Mouse (Mus musculus) stomach, embryonic 16.5 days (tissue): Measurements from ENCODE around the gene Cacnb4. TPM values are rescaled to one million over a fixed set of nuclear protein-coding genes. Genes with fewer than 3 reads are reported as not detected.

Source experiments
- ATAC-seq: fragments of 200-750 bp; cut with Nextera tagmentation; 2 replicates; pipeline ENCODE4 v1.8.0; 2017; ENCODE audit warnings: moderate number of reproducible peaks, moderate TSS enrichment; ENCODE audit not compliant: insufficient read depth, low FRiP score
- H3K27ac ChIP-seq: fragments of 300-500 bp; sonication (generic); 2 replicates; pipeline ENCODE4 v1.5.1; 2014; ENCODE audit warnings: low read length
- H3K27me3 ChIP-seq: fragments of 300-500 bp; sonication (generic); 2 replicates; pipeline ENCODE4 v1.6.1; 2014; ENCODE audit warnings: low read length, control low read depth, mixed read lengths; ENCODE audit not compliant: control insufficient read depth, insufficient read depth
- H3K36me3 ChIP-seq: fragments of 300-500 bp; sonication (generic); 2 replicates; pipeline ENCODE4 v1.6.1; 2014; ENCODE audit warnings: low read length; ENCODE audit not compliant: control insufficient read depth, insufficient read depth
- H3K4me1 ChIP-seq: fragments of 300-500 bp; sonication (generic); 2 replicates; pipeline ENCODE4 v1.6.1; 2014; ENCODE audit warnings: low read length, control low read depth, mixed read lengths; ENCODE audit not compliant: control insufficient read depth, insufficient read depth
- H3K4me2 ChIP-seq: fragments of 300-500 bp; sonication (generic); 2 replicates; pipeline ENCODE4 v1.6.1; 2014; ENCODE audit warnings: low read depth, low read length, mixed read lengths
- H3K4me3 ChIP-seq: fragments of 300-500 bp; sonication (generic); replicated peaks from 2 replicates; pipeline ENCODE4 v1.5.1; 2014; ENCODE audit warnings: mild to moderate bottlenecking, low read length
- H3K9ac ChIP-seq: fragments of 300-500 bp; sonication (generic); 2 replicates; pipeline ENCODE4 v1.6.1; 2014; ENCODE audit warnings: low read length
- H3K9me3 ChIP-seq: fragments of 300-500 bp; sonication (generic); replicated peaks from 2 replicates; pipeline ENCODE4 v1.6.1; 2016; ENCODE audit warnings: low read length, control low read depth; ENCODE audit not compliant: control insufficient read depth
- WGBS: fragments of 180-500 bp; shearing (Covaris S2); extraction: QIAGEN DNeasy Blood & Tissue Kit; methylation state at CpG from one replicate; pipeline ENCODE4 v1.1.7; 2014; 5-methylcytosine and 5-hydroxymethylcytosine counted together
- polyA plus RNA-seq: library from polyadenylated mRNA; unstranded; fragments of >200 nt; fragmentation: Nextera tagmentation; extraction: Ambion mirVana; gene quantifications from 2 replicates; pipeline ENCODE4 v1.2.1, GENCODE M21; 2015

Cacnb4 gene
- polyA plus RNA-seq, 1 experiment from 2014 or later, result 1.1 TPM

DNA sequence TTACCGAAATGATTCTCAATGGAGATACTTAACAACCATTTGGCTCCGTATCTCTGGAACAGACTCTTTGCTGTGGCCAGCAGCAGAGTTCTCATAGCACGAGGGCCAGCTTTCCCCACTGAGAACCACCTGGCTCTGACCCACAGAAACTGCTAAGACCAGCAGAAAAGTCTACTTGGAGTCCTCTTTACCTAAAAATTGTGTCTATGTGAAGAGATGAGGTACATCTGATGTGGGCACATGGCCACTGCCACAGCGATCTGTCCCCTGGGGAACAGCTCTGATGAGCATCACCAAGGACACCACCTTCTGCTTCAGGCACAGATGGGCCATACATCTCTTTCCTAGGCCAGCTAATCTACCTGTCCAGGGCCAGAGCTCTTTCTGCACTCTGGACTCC is 135.6 kb downstream of the Cacnb4 start:
- H3K27ac ChIP-seq, result no peak overlapping the region
- ATAC-seq, result no peak
- H3K4me1 ChIP-seq, result no peaks in the 10 kb centered on the region
- no peaks in the 10 kb centered on the region for H3K27me3 ChIP-seq
- WGBS, result 92% methylated on average over 4 of the region's 4 CpGs
- no peaks in the 10 kb centered on the region for H3K9me3 ChIP-seq
- no peak overlapping the region for H3K9ac ChIP-seq
- no peak overlapping the region for H3K4me2 ChIP-seq
- no peak overlapping the region for H3K4me3 ChIP-seq
- no peaks in the 10 kb centered on the region for H3K36me3 ChIP-seq

- H3K36me3 ChIP-seq, result no peaks in the 10 kb centered on the region
- H3K4me2 ChIP-seq, result no peak overlapping the region
- H3K9me3 ChIP-seq, result no peaks in the 10 kb centered on the region
- WGBS, result 79% methylated on average over 6 of the region's 6 CpGs
- no peak overlapping the region for H3K9ac ChIP-seq
- no peaks in the 10 kb centered on the region for H3K4me1 ChIP-seq
- ATAC-seq, result no peak
- H3K4me3 ChIP-seq, result no peak overlapping the region
- H3K27me3 ChIP-seq, result no peaks in the 10 kb centered on the region
- no peak overlapping the region for H3K27ac ChIP-seq
Observed at GRCm38 (mm10) chr2:52539318-52539717, 137.3 kb downstream of the Cacnb4 start.

- no peak for ATAC-seq
- H3K9ac ChIP-seq, result no peak overlapping the region
- 93% methylated on average over 3 of the region's 3 CpGs for WGBS
Observed at GRCm38 (mm10) chr2:52537645-52538044, 139.0 kb downstream of the Cacnb4 start.

GRCm38 (mm10) chr2:52537155-52537554 is 139.5 kb downstream of the Cacnb4 start:
- Histone ChIP-seq H3K9me3 (no peaks in the 10 kb centered on the region), H3K9ac (no peak overlapping the region), H3K4me1 (no peaks in the 10 kb centered on the region), H3K4me2 (no peak overlapping the region), H3K36me3 (no peaks in the 10 kb centered on the region), H3K27ac (no peak overlapping the region), H3K4me3 (no peak overlapping the region), H3K27me3 (no peaks in the 10 kb centered on the region)
- no peak for ATAC-seq
- 91% methylated on average over 9 of the region's 9 CpGs for WGBS

More at GRCm38 (mm10) chr2:52537645-52538044, 139.0 kb downstream of the Cacnb4 start:
- Histone ChIP-seq H3K4me1 (no peaks in the 10 kb centered on the region), H3K4me2 (no peak overlapping the region), H3K36me3 (no peaks in the 10 kb centered on the region), H3K9me3 (no peaks in the 10 kb centered on the region), H3K4me3 (no peak overlapping the region), H3K27me3 (no peaks in the 10 kb centered on the region), H3K27ac (no peak overlapping the region)

DNA sequence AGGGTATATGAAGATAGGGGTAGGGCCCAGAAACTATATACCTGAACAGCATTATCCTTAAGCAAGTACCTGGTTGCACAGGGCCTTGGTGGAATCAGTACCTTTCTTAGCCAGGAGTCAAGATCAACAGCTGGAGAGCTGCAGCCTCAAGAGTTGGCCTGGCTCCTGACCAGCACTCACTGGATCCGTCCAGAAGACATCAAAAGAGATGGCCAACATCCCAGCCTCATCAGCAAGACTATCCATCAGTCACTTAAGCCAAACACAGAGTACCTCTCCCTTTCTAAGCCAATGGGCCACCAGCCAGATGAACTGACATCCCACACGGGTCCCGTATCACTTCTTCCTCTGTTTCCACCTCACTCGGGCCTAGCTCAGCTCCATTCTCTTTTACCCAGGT is 140.1 kb downstream of the Cacnb4 start:
- Histone ChIP-seq H3K4me3 (no peak overlapping the region), H3K9ac (no peak overlapping the region)
- WGBS, result 68% methylated on average over 4 of the region's 4 CpGs

GRCm38 (mm10) chr2:52533696-52534095 is 142.9 kb downstream of the Cacnb4 start:
- H3K36me3 ChIP-seq, result no peaks in the 10 kb centered on the region
- H3K4me2 ChIP-seq, result no peak overlapping the region
- WGBS, result 53% methylated on average over 5 of the region's 5 CpGs
- no peak for ATAC-seq
- no peaks in the 10 kb centered on the region for H3K9me3 ChIP-seq
- no peaks in the 10 kb centered on the region for H3K4me1 ChIP-seq
- H3K27ac ChIP-seq, result no peak overlapping the region
- H3K27me3 ChIP-seq, result no peaks in the 10 kb centered on the region
- H3K9ac ChIP-seq, result no peak overlapping the region
- no peak overlapping the region for H3K4me3 ChIP-seq

More for the DNA sequence above, 140.1 kb downstream of the Cacnb4 start:
- H3K36me3 ChIP-seq, result no peaks in the 10 kb centered on the region
- H3K27ac ChIP-seq, result no peak overlapping the region
- H3K9me3 ChIP-seq, result no peaks in the 10 kb centered on the region
- no peaks in the 10 kb centered on the region for H3K4me1 ChIP-seq
- no peaks in the 10 kb centered on the region for H3K27me3 ChIP-seq
- no peak overlapping the region for H3K4me2 ChIP-seq
- ATAC-seq, result peak; percentile 58; the same call in 1 of the 2 replicates

DNA sequence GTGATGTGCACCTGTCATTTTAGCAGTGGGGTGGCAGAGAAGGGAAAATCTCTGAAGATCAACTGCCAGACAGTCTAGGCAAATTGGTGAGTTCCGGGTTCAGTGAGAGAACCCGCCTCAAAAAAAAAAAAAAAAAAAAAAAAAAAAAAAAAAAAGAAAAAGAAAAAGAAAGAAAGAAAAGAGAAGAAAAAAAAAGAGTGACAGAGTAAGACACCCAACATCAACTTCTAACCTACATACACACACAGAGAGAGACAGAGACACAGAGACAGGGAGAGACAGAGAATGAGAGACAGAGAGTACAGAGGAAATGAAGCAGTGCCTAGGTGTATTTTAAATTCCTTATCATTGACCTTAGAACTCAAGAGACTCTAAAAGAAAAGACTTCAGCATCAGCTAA is 146.1 kb downstream of the Cacnb4 start:
- Histone ChIP-seq H3K36me3 (no peaks in the 10 kb centered on the region), H3K9me3 (no peaks in the 10 kb centered on the region), H3K9ac (no peak overlapping the region), H3K27ac (no peak overlapping the region), H3K4me1 (no peaks in the 10 kb centered on the region), H3K4me2 (no peak overlapping the region), H3K27me3 (no peaks in the 10 kb centered on the region), H3K4me3 (no peak overlapping the region)
- no peak for ATAC-seq
- WGBS, result 83% methylated on average over 2 of the region's 2 CpGs

GRCm38 (mm10) chr2:52529245-52529644 is 147.4 kb downstream of the Cacnb4 start:
- ATAC-seq, result no peak
- Histone ChIP-seq H3K4me3 (no peak overlapping the region), H3K9me3 (no peaks in the 10 kb centered on the region), H3K27me3 (no peaks in the 10 kb centered on the region), H3K4me1 (no peaks in the 10 kb centered on the region), H3K27ac (no peak overlapping the region), H3K4me2 (no peak overlapping the region), H3K9ac (no peak overlapping the region), H3K36me3 (no peaks in the 10 kb centered on the region)
- 81% methylated on average over 7 of the region's 7 CpGs for WGBS

GRCm38 (mm10) chr2:52525876-52526592 is 150.6 kb downstream of the Cacnb4 start:
- no peak for ATAC-seq
- Histone ChIP-seq H3K4me3 (no peak overlapping the region), H3K36me3 (no peaks in the 10 kb centered on the region), H3K9ac (no peak overlapping the region), H3K4me2 (no peak overlapping the region), H3K4me1 (no peaks in the 10 kb centered on the region), H3K9me3 (no peaks in the 10 kb centered on the region), H3K27me3 (no peaks in the 10 kb centered on the region), H3K27ac (no peak overlapping the region)
- 77% methylated on average over 11 of the region's 11 CpGs for WGBS
